Mouse (Mus musculus) heart, embryonic 13.5 days (tissue): ENCODE measurements at regions not wholly inside any gene's neighbourhood (a gene's known extent, or its start where the extent isn't known, plus 50 kb on each side); places are given as distances from the start of the nearest gene placed in this dataset.
A peak's percentile ranks its signal among the peaks of the same experiment; 100 is the strongest.
"Not testable (repeated sequence)": the region's sequence is repeated elsewhere in the genome, so short reads cannot be mapped to it uniquely, and the experiment has no call there.

Experiments
- ATAC-seq: fragments of 200-750 bp; cut with Nextera tagmentation; 2 replicates; pipeline ENCODE4 v1.8.0; 2017; ENCODE audit warnings: moderate TSS enrichment; ENCODE audit not compliant: insufficient number of reproducible peaks, low FRiP score, low TSS enrichment; ENCODE audit errors: extremely low read depth
- H3K27ac ChIP-seq: fragments of 300-500 bp; sonication (generic); replicated peaks from 2 replicates; pipeline ENCODE4 v1.5.1; 2015; ENCODE audit warnings: moderate library complexity, mild to moderate bottlenecking, inconsistent platforms
- H3K27me3 ChIP-seq: fragments of 300-500 bp; sonication (generic); replicated peaks from 2 replicates; pipeline ENCODE4 v1.6.1; 2015; ENCODE audit warnings: mild to moderate bottlenecking, inconsistent platforms
- H3K36me3 ChIP-seq: fragments of 300-500 bp; sonication (generic); 2 replicates; pipeline ENCODE4 v1.6.1; 2015; ENCODE audit warnings: mild to moderate bottlenecking, inconsistent platforms
- H3K4me1 ChIP-seq: fragments of 300-500 bp; sonication (generic); 2 replicates; pipeline ENCODE4 v1.6.1; 2015; ENCODE audit warnings: inconsistent platforms
- H3K4me2 ChIP-seq: fragments of 300-500 bp; sonication (generic); 2 replicates; pipeline ENCODE4 v1.6.1; 2015; ENCODE audit warnings: inconsistent platforms, mild to moderate bottlenecking, moderate library complexity
- H3K4me3 ChIP-seq: fragments of 300-500 bp; sonication (generic); 2 replicates; pipeline ENCODE4 v1.5.1; 2015; ENCODE audit warnings: moderate library complexity, mild to moderate bottlenecking, inconsistent platforms
- H3K9ac ChIP-seq: fragments of 300-500 bp; sonication (generic); 2 replicates; pipeline ENCODE4 v1.6.1; 2015; ENCODE audit warnings: inconsistent platforms, mild to moderate bottlenecking, moderate library complexity
- H3K9me3 ChIP-seq: fragments of 300-500 bp; sonication (generic); 2 replicates; pipeline ENCODE4 v1.6.1; 2016; ENCODE audit warnings: inconsistent platforms
- WGBS: fragments of 180-500 bp; shearing (Covaris S2); methylation state at CpG from one replicate; pipeline ENCODE4 v1.1.7; 2015; ENCODE audit warnings: mixed read lengths; 5-methylcytosine and 5-hydroxymethylcytosine counted together

DNA sequence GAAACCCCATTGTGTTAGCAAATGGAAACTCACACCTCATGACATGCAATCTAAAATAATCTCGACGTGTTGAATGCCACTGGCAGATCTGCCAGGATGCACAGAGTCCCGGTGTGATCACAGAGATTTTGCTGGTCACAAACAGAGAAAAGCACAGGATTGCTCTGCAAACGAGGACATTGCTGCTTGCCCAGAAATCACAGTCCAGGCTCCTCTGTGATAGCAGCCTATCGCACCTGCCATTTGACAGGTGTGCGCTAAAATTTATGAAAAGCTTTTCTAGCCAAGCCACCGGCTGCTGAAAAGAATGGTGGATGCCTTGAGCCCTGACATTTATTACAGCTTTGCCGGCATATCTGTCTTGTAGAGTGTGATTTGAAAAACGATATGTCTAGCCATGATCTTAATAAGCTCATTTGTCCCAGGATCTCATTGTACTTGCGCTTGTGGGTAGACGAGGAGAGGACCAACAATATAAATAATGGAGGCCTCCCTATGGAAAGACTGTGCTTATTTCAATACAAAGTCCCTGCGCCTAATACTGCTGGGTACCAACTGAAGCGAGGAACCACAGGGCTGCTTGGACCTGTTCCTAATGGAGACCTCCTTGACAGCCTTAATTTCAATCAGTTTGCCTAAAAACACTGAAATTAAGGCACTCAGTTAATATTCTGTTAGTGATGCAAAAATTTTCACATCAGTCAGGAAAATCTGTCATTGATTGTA lies 365.8 kb upstream of the Cwc22 start:
- no peaks in the 10 kb centered on the region for H3K9me3 ChIP-seq
- no peaks in the 10 kb centered on the region for H3K4me1 ChIP-seq
- no peak overlapping the region for H3K9ac ChIP-seq
- no peaks in the 10 kb centered on the region for H3K27me3 ChIP-seq
- H3K36me3 ChIP-seq, result no peaks in the 10 kb centered on the region
- H3K27ac ChIP-seq, result no peak overlapping the region
- H3K4me2 ChIP-seq, result no peak overlapping the region
- H3K4me3 ChIP-seq, result no peak overlapping the region
- whole genome bisulfite sequencing, result 79% methylated on average over 13 of the region's 13 CpGs
- no peak for ATAC-seq

DNA sequence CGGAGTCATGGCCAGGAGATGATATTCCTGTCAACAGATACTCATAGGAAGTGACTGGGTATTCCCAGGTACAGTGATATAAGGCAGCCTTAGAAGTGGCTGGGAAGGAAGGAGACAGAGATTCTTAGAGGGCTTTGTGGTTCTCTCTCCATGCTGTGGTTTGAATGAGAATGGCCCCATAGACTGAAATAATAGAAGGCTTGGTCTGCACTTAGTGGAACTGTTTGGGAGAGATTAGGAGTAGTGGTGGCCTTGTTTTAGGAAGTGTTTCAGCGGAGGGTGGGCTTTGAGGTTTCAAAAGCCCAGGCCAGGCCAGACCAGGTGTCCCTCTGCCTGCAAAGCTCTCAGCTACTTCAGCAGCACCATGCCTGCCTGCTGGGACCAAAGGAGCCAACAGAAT lies 363.2 kb upstream of the Cwc22 start:
- no peaks in the 10 kb centered on the region for H3K4me1 ChIP-seq
- no peak overlapping the region for H3K4me3 ChIP-seq
- no peaks in the 10 kb centered on the region for H3K9me3 ChIP-seq
- ATAC-seq, result no peak
- H3K4me2 ChIP-seq, result no peak overlapping the region
- 68% methylated on average over 2 of the region's 2 CpGs for WGBS
- H3K27me3 ChIP-seq, result no peaks in the 10 kb centered on the region
- H3K36me3 ChIP-seq, result no peaks in the 10 kb centered on the region
- no peak overlapping the region for H3K9ac ChIP-seq
- no peak overlapping the region for H3K27ac ChIP-seq

GRCm38 (mm10) chr2:78306897-78307296 lies 360.7 kb upstream of the Cwc22 start:
- no peak overlapping the region for H3K4me2 ChIP-seq
- no peaks in the 10 kb centered on the region for H3K36me3 ChIP-seq
- H3K9me3 ChIP-seq, result no peaks in the 10 kb centered on the region
- WGBS, result 78% methylated on average over 4 of the region's 4 CpGs
- no peaks in the 10 kb centered on the region for H3K4me1 ChIP-seq
- H3K27me3 ChIP-seq, result no peaks in the 10 kb centered on the region
- H3K27ac ChIP-seq, result no peak overlapping the region
- no peak for ATAC-seq
- no peak overlapping the region for H3K4me3 ChIP-seq
- no peak overlapping the region for H3K9ac ChIP-seq

- H3K36me3 ChIP-seq, result no peaks in the 10 kb centered on the region
- H3K4me2 ChIP-seq, result no peak overlapping the region
- H3K27ac ChIP-seq, result 0 out of 2 replicates have a peak overlapping the region, but pooled peaks have one; percentile 8
- no peak overlapping the region for H3K9ac ChIP-seq
- H3K4me3 ChIP-seq, result no peak overlapping the region
- WGBS, result 0% methylated on average over 1 of the region's 1 CpGs
- H3K9me3 ChIP-seq, result no peaks in the 10 kb centered on the region
- no peak; the same call in 1 of the 2 replicates for ATAC-seq
- peaks cover 19% of the 10 kb centered on the region for H3K4me1 ChIP-seq
- no peaks in the 10 kb centered on the region for H3K27me3 ChIP-seq
Observed at GRCm38 (mm10) chr2:78291665-78292064, 345.5 kb upstream of the Cwc22 start.

DNA sequence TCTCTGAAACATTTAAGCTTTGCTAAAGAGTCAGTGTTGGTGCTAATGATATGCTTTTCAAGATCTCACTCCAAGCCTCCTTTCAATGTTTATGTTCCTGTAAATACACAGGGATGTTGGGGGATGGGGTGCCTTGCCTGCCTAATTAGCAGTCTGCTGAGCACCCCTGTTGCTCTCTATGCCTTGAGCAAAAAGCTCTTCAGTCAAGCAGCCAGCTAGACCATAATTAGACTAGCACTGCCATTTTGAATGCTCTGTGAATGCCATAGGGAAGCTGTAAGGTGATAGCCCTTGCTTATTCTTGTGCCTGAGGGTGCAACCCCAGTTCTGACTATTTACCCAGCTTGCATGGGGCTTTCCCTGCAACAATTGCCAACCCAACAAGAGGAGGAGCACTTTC lies 338.6 kb upstream of the Cwc22 start:
- Histone ChIP-seq H3K9me3 (no peaks in the 10 kb centered on the region), H3K9ac (no peak overlapping the region), H3K36me3 (no peaks in the 10 kb centered on the region), H3K27ac (no peak overlapping the region), H3K4me3 (no peak overlapping the region), H3K27me3 (no peaks in the 10 kb centered on the region), H3K4me1 (peaks cover 25% of the 10 kb centered on the region), H3K4me2 (no peak overlapping the region)
- no peak for ATAC-seq

DNA sequence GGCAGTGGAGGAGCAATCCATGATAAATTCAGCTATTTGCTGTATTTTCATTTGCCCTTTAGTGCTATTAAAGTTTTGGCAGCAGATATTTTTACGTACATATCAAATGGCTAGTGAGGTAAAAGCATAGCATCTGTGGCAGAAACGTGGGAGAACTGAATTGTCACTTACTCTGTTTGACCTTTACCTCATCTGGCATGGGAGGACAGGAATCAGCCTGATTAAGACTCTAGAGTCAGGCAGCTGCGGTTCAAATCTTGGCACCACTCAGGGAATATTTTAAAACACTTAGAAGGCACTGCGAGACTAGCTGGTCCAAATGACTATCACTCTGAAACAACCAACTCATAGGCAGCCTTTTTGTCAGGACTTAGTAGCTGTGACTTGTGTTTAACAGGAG lies 337.4 kb upstream of the Cwc22 start:
- Histone ChIP-seq H3K4me2 (no peak overlapping the region), H3K36me3 (no peaks in the 10 kb centered on the region), H3K4me3 (no peak overlapping the region), H3K9ac (no peak overlapping the region), H3K4me1 (peaks cover 33% of the 10 kb centered on the region), H3K27ac (no peak overlapping the region), H3K27me3 (no peaks in the 10 kb centered on the region), H3K9me3 (no peaks in the 10 kb centered on the region)
- 29% methylated on average over 4 of the region's 4 CpGs for WGBS
- no peak for ATAC-seq

DNA sequence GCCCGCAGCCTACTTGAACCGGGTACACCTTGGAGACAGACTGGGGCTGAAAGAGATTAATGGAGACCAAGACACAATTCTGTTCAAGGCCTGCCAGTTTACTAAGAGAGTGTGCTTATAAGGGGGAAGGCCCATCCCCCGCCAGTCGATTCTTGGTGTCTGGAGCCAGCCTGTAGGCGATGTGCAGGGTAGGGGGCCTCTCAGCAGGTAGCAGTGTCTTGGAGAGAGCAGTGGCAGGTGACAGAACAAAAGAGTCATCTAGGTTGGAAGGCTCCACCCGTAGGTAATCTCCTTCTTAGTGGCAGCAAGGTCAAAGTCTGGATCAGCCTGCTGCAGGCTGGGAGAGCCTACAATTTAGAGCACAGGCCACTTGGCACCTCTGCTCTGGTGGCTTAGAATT lies 335.7 kb upstream of the Cwc22 start:
- 72% methylated on average over 6 of the region's 6 CpGs for WGBS
- peaks cover 33% of the 10 kb centered on the region for H3K4me1 ChIP-seq
- not testable (repeated sequence) for H3K4me3 ChIP-seq, H3K27me3 ChIP-seq, H3K36me3 ChIP-seq, H3K9ac ChIP-seq, H3K27ac ChIP-seq, ATAC-seq, H3K4me2 ChIP-seq, H3K9me3 ChIP-seq

- peaks cover 33% of the 10 kb centered on the region for H3K4me1 ChIP-seq
- ATAC-seq, result no peak
- 61% methylated on average over 5 of the region's 5 CpGs for WGBS
- H3K27ac ChIP-seq, result no peak overlapping the region
- H3K4me3 ChIP-seq, result no peak overlapping the region
- H3K36me3 ChIP-seq, result no peaks in the 10 kb centered on the region
- no peak overlapping the region for H3K4me2 ChIP-seq
- no peaks in the 10 kb centered on the region for H3K9me3 ChIP-seq
- no peak overlapping the region for H3K9ac ChIP-seq
- H3K27me3 ChIP-seq, result no peaks in the 10 kb centered on the region
Observed at GRCm38 (mm10) chr2:78280219-78280915, 334.2 kb upstream of the Cwc22 start.

- no peak overlapping the region for H3K9ac ChIP-seq
- no peak overlapping the region for H3K4me2 ChIP-seq
- 60% methylated on average over 5 of the region's 5 CpGs for WGBS
- H3K4me1 ChIP-seq, result peaks cover 27% of the 10 kb centered on the region
- no peaks in the 10 kb centered on the region for H3K9me3 ChIP-seq
- no peak for ATAC-seq
- H3K27me3 ChIP-seq, result no peaks in the 10 kb centered on the region
- H3K27ac ChIP-seq, result 0 out of 2 replicates have a peak overlapping the region, but pooled peaks have one; percentile 20
- no peak overlapping the region for H3K4me3 ChIP-seq
- no peaks in the 10 kb centered on the region for H3K36me3 ChIP-seq
Observed at GRCm38 (mm10) chr2:78279382-78280056, 333.3 kb upstream of the Cwc22 start.

GRCm38 (mm10) chr2:78278630-78279029 lies 332.5 kb upstream of the Cwc22 start:
- Histone ChIP-seq H3K9ac (no peak overlapping the region), H3K27ac (no peak overlapping the region), H3K9me3 (no peaks in the 10 kb centered on the region), H3K4me1 (peaks cover 21% of the 10 kb centered on the region), H3K36me3 (no peaks in the 10 kb centered on the region), H3K4me3 (no peak overlapping the region), H3K27me3 (no peaks in the 10 kb centered on the region), H3K4me2 (no peak overlapping the region)
- WGBS, result 76% methylated on average over 2 of the region's 2 CpGs
- no peak for ATAC-seq

DNA sequence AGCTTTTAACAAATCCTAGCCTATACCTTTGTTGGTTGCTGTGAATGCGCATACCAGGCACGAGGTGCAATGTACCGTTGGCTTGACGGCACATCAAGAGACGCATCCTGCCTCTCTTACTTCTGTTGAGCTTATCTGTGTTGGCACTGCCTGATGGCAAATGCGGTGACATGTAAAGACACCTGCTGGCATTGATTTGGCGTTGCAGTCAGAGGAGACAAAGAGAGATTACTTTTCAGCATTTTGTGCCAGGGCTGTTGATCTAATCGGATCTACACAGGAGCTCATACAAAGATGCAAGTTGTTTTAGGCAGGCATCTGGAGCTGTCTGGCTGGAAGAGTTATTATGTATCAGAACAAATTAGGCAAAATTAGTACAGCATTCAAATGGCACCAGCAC lies 331.5 kb upstream of the Cwc22 start:
- Histone ChIP-seq H3K36me3 (no peaks in the 10 kb centered on the region), H3K4me3 (no peak overlapping the region), H3K9me3 (no peaks in the 10 kb centered on the region), H3K4me1 (peaks cover 16% of the 10 kb centered on the region), H3K27ac (no peak overlapping the region), H3K4me2 (no peak overlapping the region), H3K27me3 (no peaks in the 10 kb centered on the region), H3K9ac (no peak overlapping the region)
- no peak for ATAC-seq
- 68% methylated on average over 8 of the region's 8 CpGs for WGBS
